Mouse (Mus musculus) bone marrow macrophage, adult 2 months (primary cell): ENCODE measurements around the gene Prkcb.

Experiments
- CTCF ChIP-seq: IDR thresholded peaks from 2 replicates; pipeline ENCODE4 v1.5.1; 2012; ENCODE audit warnings: low read depth, mild to moderate bottlenecking, low read length, moderate library complexity
- POLR2A ChIP-seq: IDR thresholded peaks from 2 replicates; pipeline ENCODE4 v1.6.1; 2012; ENCODE audit warnings: mild to moderate bottlenecking, low read depth, low read length, borderline replicate concordance

GRCm38 (mm10) chr7:122379292-122379691, 90.7 kb downstream of the Prkcb start:
- TF ChIP-seq POLR2A (no peak), CTCF (no peak)
